Mouse (Mus musculus): Measurements from ENCODE around the gene Il22ra1. TPM values are rescaled to one million over a fixed set of nuclear protein-coding genes. Genes with fewer than 3 reads are reported as not detected.
A peak's percentile ranks its signal among the peaks of the same experiment; 100 is the strongest.

Il22ra1 gene
- total RNA-seq, 1 experiment from 2014 or later, result 1.6 TPM

DNA sequence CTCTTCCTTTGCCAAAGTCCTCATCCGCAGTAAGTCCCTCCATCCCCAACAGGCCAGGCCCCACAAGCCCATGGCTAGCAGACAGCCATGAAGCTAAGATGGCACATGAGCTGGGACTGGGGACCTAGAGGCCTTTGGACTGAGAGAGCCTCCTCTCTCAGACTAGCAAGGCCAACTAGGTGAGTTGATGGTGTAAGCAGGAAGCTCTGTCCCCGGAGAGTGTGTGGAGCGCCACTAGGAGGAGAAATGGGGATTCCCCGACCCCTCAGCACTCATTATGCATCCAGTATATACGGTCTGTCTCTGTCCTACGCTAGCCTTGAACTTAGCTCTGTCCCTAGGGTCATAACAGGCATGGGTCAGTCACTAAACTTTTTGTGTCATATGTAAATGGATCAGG lies 43.6 kb downstream of the Il22ra1 start:
- DNase-seq, result no peak

DNA sequence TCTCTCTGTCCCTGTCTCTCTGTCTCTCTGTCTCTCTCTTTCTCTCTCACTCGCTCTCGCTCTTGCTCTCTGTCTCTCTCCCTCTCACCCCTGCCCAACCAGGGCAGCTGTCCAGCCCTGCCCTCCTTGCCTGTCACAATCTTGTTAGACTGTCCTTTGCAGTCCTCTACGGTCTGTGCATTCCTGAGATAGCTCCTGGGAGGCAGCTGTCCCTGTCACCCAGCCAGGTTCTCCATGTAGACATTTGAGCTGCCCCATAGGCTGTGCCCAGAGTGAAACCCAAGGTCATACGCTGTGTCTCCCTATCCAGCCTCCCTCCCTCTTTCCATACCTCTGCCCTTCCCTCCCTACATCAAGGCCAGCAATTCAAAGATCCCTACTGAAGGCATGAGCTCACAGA lies 44.7 kb downstream of the Il22ra1 start:
- no peak for DNase-seq

DNA sequence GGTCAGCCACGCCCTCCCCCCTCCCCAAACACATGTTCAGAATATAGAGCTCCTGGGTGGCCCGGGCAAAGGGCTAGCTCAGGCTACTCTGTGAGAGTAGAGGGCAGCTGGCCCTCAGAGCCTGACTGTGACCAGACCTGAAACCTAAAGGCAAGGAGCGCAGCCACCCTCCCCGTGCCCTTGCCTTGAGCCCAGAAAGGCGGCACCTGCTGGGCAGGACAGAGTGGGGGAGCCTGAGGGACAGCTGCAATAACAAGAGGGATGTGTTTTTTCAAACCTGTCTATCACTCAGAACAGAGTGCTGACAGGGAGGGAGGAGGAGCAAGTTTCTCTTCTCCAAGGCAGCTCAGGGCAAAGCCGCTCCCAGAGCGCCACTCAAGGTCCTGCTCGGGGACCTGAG lies 46.5 kb downstream of the Il22ra1 start:
- no peak for DNase-seq

DNA sequence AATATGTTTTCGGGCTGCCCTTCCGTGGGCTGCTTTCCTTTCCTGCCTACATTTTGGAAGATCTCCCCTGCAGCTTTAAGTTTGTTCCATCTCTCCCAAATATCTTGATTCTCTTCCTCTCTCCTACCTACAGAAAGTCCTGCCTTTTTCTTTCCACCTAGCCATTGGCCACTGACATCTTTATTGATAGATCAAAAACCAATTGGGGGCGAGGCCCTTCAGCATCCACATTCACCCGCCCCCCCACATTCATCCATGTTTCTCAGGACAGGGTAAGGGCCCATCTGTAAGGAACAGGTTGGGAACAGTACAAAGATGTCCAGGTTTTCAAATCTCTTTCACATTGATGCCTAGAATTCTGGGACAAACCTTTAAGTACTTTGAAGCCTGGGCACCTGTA lies 48.9 kb downstream of the Il22ra1 start:
- no peak for DNase-seq

DNA sequence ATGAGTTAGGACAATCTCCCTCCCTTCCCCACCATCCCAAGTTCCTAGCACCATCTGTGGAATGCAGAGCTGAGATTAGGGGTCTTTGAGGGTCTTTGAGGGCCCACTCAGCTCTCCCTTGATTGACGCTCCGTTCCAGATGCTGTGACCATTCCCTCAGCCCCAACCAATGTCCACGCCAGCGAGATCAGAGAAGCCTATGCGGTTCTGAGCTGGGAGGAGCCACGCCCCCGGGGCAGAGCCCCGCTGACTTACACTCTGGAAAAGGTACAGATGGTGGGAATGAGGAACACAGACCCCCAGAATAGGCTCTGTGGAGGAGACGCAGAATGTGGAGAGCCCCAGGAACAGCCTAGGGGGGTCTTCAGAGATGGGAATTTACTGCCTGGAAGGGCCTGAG lies 51.7 kb downstream of the Il22ra1 start:
- DNase-seq, result no peak

DNA sequence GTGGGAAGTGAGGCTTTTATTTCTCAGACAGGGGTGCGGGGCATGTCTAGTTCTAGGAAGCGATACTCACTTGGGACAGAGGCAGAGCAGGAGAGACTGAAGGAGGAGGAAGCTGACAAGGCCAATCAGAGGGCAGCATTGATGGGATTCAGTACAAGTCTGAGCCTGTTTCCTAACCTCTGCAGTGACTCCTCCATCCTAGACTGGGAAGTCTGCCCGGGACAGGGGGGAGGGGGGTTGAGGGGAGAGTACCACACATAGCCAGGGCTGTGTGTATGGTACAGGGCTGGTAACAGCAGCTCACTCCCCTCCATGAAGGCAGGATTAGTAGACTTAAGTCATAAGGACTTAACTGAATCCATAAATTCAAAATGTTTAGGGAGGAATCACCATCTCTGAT lies 52.3 kb downstream of the Il22ra1 start:
- no peak for DNase-seq

DNA sequence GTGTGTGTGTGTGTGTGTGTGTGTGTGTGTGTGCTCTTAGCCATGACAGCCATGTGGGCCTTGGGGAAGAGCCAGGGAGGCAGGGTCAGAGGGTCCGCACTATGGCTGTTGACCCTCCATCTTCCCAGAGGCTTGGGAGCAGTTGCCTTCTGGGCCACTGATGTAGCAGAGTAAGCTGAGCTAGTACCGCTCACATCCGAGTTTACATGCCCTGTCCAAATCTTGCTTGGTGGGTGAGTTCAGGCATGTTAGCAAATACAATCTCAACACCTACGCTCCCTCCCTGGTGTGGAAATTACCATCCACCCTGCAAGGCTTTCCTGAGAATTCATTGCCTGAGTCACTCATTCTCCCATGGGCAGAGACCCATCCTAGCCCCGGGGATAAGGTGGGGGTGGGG lies 53.3 kb downstream of the Il22ra1 start:
- DNase-seq, result no peak

DNA sequence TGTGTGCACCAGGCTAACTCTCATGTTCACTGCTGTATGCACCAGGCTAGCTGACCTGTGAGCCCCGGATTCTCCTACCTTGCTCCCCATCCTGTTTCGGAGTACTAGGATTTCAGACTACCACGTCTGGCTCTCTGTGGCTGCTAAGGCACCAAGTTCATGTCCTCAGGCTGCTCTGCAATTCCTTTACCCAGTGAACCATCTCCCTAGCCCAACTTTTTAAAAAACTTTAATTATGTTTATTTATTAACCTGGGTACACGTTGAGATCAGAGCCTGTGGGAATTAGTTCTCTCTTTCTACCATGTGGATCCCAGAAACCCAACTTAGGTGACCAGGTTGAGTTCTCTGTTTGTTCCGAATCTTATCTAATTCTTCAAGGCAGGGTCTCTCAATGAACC lies 58.6 kb downstream of the Il22ra1 start:
- DNase-seq, result no peak

GRCm38 (mm10) chr4:135787271-135787670 lies 59.3 kb downstream of the Il22ra1 start:
- DNase-seq, result no peak

GRCm38 (mm10) chr4:135789135-135789534 lies 61.2 kb downstream of the Il22ra1 start:
- DNase-seq, result no peak

DNA sequence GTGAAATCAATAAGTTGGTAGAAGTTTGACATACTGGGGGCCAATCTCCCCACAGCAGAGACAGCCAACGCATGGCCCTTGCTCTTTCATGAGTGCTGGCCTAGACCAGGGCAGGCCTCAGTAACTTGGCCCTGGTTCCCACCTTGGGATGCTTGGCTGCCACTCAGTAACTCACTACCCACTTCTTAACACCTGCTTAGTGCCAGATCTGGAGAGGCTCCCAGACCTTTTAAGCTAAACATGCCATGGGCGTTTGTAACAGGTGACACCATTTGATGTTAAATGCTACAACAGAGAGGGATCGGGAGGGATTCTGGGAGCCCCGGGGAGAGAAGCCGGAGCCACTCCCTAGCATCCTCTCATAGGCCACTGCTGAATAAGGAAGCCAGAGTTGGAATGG lies 64.8 kb downstream of the Il22ra1 start:
- DNase-seq, result no peak

- DNase-seq, result peak; percentile 44
Measured at GRCm38 (mm10) chr4:135797931-135798330, 70.0 kb downstream of the Il22ra1 start.

GRCm38 (mm10) chr4:135801543-135801942 lies 73.6 kb downstream of the Il22ra1 start:
- peak; percentile 91 for DNase-seq

Other genes with a start within 250 kb of the Il22ra1 start
- gene Stpg1, start 233.4 kb upstream of the Il22ra1 start, total RNA-seq (2021), result 0.91 TPM in 1 of 2 replicates, not detected in the other
- gene Nipal3, start 233.1 kb upstream of the Il22ra1 start, total RNA-seq (2021), result 12.7 and 26.6 TPM in 2 replicates
- gene Grhl3, start 154.5 kb upstream of the Il22ra1 start, total RNA-seq (2021), result not detected in 2 replicates
- gene Ifnlr1, start 41.9 kb upstream of the Il22ra1 start, total RNA-seq (2021), result 0.18 and 0.19 TPM in 2 replicates
- 0.48 and 0.64 TPM in 2 replicates for gene Myom3, start 31.5 kb downstream of the Il22ra1 start, total RNA-seq (2021)
- 125 and 168 TPM in 2 replicates for gene Srsf10, start 127.6 kb downstream of the Il22ra1 start, total RNA-seq (2021)
- 118 and 134 TPM in 2 replicates for gene Pnrc2, start 145.7 kb downstream of the Il22ra1 start, total RNA-seq (2021)
- gene Cnr2, start 167.2 kb downstream of the Il22ra1 start, total RNA-seq (2021), result 1.7 and 2.2 TPM in 2 replicates
- 87.8 and 93.9 TPM in 2 replicates for gene Fuca1, start 192.6 kb downstream of the Il22ra1 start, total RNA-seq (2021)
- 52.6 and 57.3 TPM in 2 replicates for gene Hmgcl, start 218.3 kb downstream of the Il22ra1 start, total RNA-seq (2021)
- gene Gale, start 235.6 kb downstream of the Il22ra1 start, total RNA-seq (2021), result 13.0 and 15.7 TPM in 2 replicates
- 66.4 and 74.3 TPM in 2 replicates for gene Lypla2, start 244.5 kb downstream of the Il22ra1 start, total RNA-seq (2021)